Mouse (Mus musculus): Measurements from ENCODE around the gene Tmem121b. TPM values are rescaled to one million over a fixed set of nuclear protein-coding genes. Genes with fewer than 3 reads are reported as not detected.

Tmem121b gene
- total and polyA plus RNA-seq, 3 experiments, result 0.18 TPM; not detected in 2

- Histone ChIP-seq H3K27me3 (ENCODE audit: control insufficient read depth in 1 of 2, insufficient read depth in 2 of 2, low read length in 2 of 2) (peaks cover 0 to 17% of the 10 kb centered on the region in 2 experiments; a peak in 3 of 4 replicates), H3K4me1 (ENCODE audit: control insufficient read depth in 1 of 2, insufficient read depth in 2 of 2, low read length in 2 of 2) (peaks cover 0 to 2% of the 10 kb centered on the region in 2 experiments; a peak in 1 of 4 replicates), H3K9me3 (replicated peaks; ENCODE audit: insufficient read depth, low read length) (no peaks in the 10 kb centered on the region), H3K4me3 (ENCODE audit: control insufficient read depth in 1 of 2, insufficient read depth in 1 of 2, low read depth in 2 of 2, low read length in 2 of 2) (no peak overlapping the region), H3K36me3 (ENCODE audit: control insufficient read depth in 1 of 2, insufficient read depth in 2 of 2, low read length in 2 of 2) (no peaks in the 10 kb centered on the region), H3K9ac (ENCODE audit: control insufficient read depth, low read depth, low read length, poor library complexity, severe bottlenecking) (no peak overlapping the region), H3K27ac (ENCODE audit: control insufficient read depth, low read depth, low read length) (no peak overlapping the region), H3K79me2 (ENCODE audit: control insufficient read depth, insufficient read depth, low read length, poor library complexity) (no peaks in the 10 kb centered on the region)
- DNase-seq (ENCODE audit: low read depth, low spot score), result no peak
- no peak for TF ChIP-seq NRF1 (IDR thresholded peaks at IDR 0.05; ENCODE audit: insufficient read depth, low read depth, low read length, poor library complexity, severe bottlenecking)
- TF ChIP-seq POLR2A (IDR thresholded peaks at IDR 0.05; ENCODE audit: control insufficient read depth in 1 of 2, insufficient read depth in 1 of 2, low read depth in 1 of 2, low read length in 2 of 2, poor library complexity in 1 of 2), result no peak
- TF ChIP-seq ZKSCAN1 (IDR thresholded peaks at IDR 0.05; ENCODE audit: low read depth, low read length), result no peak
- no peak for TF ChIP-seq ZMIZ1 (IDR thresholded peaks at IDR 0.05; ENCODE audit: low read depth, low read length)
- no peak for TF ChIP-seq MAZ (IDR thresholded peaks at IDR 0.05; ENCODE audit: low read depth, low read length)
- TF ChIP-seq SMC3 (IDR thresholded peaks at IDR 0.05; ENCODE audit: low read depth, low read length), result no peak
- TF ChIP-seq HCFC1 (IDR thresholded peaks at IDR 0.05; ENCODE audit: low read depth, low read length), result no peak
- TF ChIP-seq MAX (IDR thresholded peaks at IDR 0.05; ENCODE audit: low read length), result no peak
Observed at GRCm38 (mm10) chr6:120496544-120496943, 2.9 kb upstream of the Tmem121b start.

- H3K79me2 ChIP-seq (ENCODE audit: control insufficient read depth, insufficient read depth, low read length, poor library complexity), result no peaks in the 10 kb centered on the region
- peak; percentile 14 for DNase-seq (ENCODE audit: low read depth, low spot score)
- peaks cover 0 to 14% of the 10 kb centered on the region in 2 experiments; a peak in 3 of 4 replicates for H3K27me3 ChIP-seq (ENCODE audit: control insufficient read depth in 1 of 2, insufficient read depth in 2 of 2, low read length in 2 of 2)
- peaks cover 0 to 2% of the 10 kb centered on the region in 2 experiments; a peak in 1 of 4 replicates for H3K4me1 ChIP-seq (ENCODE audit: control insufficient read depth in 1 of 2, insufficient read depth in 2 of 2, low read length in 2 of 2)
- peak overlapping the region; percentile 32; the same call in 1 of the 2 replicates for H3K9ac ChIP-seq (ENCODE audit: control insufficient read depth, low read depth, low read length, poor library complexity, severe bottlenecking)
- no peak overlapping the region for H3K27ac ChIP-seq (ENCODE audit: control insufficient read depth, low read depth, low read length)
- peak overlapping the region; percentile 39 to 54; a peak in 3 of 4 replicates for H3K4me3 ChIP-seq (ENCODE audit: control insufficient read depth in 1 of 2, insufficient read depth in 1 of 2, low read depth in 2 of 2, low read length in 2 of 2)
- TF ChIP-seq MEF2A (IDR thresholded peaks at IDR 0.05; ENCODE audit: extremely low read depth, insufficient replicate concordance, low read depth, low read length, poor library complexity, severe bottlenecking) (no peak), MXI1 (IDR thresholded peaks at IDR 0.05; ENCODE audit: low read depth, low read length) (0 out of 2 replicates have a peak, but pooled peaks have one; percentile 28), MYC (IDR thresholded peaks at IDR 0.05; ENCODE audit: low read depth, low read length) (no peak)
- H3K36me3 ChIP-seq (ENCODE audit: control insufficient read depth in 1 of 2, insufficient read depth in 2 of 2, low read length in 2 of 2), result no peaks in the 10 kb centered on the region
- no peaks in the 10 kb centered on the region for H3K9me3 ChIP-seq (replicated peaks; ENCODE audit: insufficient read depth, low read length)
Observed at GRCm38 (mm10) chr6:120492499-120493373, 871 bp downstream of the Tmem121b start.
